Mouse (Mus musculus) forebrain, embryonic 16.5 days (tissue): ENCODE measurements at regions not wholly inside any gene's neighbourhood (a gene's known extent, or its start where the extent isn't known, plus 50 kb on each side); places are given as distances from the start of the nearest gene placed in this dataset.

ENCODE experiments used
- ATAC-seq: fragments of 200-750 bp; cut with Nextera tagmentation; 2 replicates; pipeline ENCODE4 v1.8.0; 2017; ENCODE audit warnings: mild to moderate bottlenecking, moderate library complexity
- H3K27ac ChIP-seq: fragments of 300-500 bp; sonication (generic); 2 replicates; pipeline ENCODE4 v1.5.1; 2014; ENCODE audit warnings: low read length, control low read depth
- H3K27me3 ChIP-seq: fragments of 300-500 bp; sonication (generic); replicated peaks from 2 replicates; pipeline ENCODE4 v1.6.1; 2014; ENCODE audit warnings: low read length; ENCODE audit not compliant: control insufficient read depth, insufficient read depth
- H3K36me3 ChIP-seq: fragments of 300-500 bp; sonication (generic); 2 replicates; pipeline ENCODE4 v1.6.1; 2014; ENCODE audit not compliant: control insufficient read depth, insufficient read depth
- H3K4me1 ChIP-seq: fragments of 300-500 bp; sonication (generic); replicated peaks from 2 replicates; pipeline ENCODE4 v1.6.1; 2014; ENCODE audit warnings: low read length; ENCODE audit not compliant: control insufficient read depth, insufficient read depth
- H3K4me2 ChIP-seq: fragments of 300-500 bp; sonication (generic); 2 replicates; pipeline ENCODE4 v1.6.1; 2014; ENCODE audit warnings: mild to moderate bottlenecking, low read length, control low read depth
- H3K4me3 ChIP-seq: fragments of 300-500 bp; sonication (generic); replicated peaks from 2 replicates; pipeline ENCODE4 v1.5.1; 2014; ENCODE audit warnings: mild to moderate bottlenecking, low read length, control low read depth
- H3K9ac ChIP-seq: fragments of 300-500 bp; sonication (generic); replicated peaks from 2 replicates; pipeline ENCODE4 v1.6.1; 2014; ENCODE audit warnings: low read depth, low read length, control low read depth
- H3K9me3 ChIP-seq: fragments of 300-500 bp; sonication (generic); 2 replicates; pipeline ENCODE4 v1.6.1; 2016; ENCODE audit warnings: low read length; ENCODE audit not compliant: control insufficient read depth
- WGBS: fragments of 180-500 bp; shearing (Covaris S2); extraction: QIAGEN DNeasy Blood & Tissue Kit; methylation state at CpG from one replicate; pipeline ENCODE4 v1.1.7; 2014; 5-methylcytosine and 5-hydroxymethylcytosine counted together

DNA sequence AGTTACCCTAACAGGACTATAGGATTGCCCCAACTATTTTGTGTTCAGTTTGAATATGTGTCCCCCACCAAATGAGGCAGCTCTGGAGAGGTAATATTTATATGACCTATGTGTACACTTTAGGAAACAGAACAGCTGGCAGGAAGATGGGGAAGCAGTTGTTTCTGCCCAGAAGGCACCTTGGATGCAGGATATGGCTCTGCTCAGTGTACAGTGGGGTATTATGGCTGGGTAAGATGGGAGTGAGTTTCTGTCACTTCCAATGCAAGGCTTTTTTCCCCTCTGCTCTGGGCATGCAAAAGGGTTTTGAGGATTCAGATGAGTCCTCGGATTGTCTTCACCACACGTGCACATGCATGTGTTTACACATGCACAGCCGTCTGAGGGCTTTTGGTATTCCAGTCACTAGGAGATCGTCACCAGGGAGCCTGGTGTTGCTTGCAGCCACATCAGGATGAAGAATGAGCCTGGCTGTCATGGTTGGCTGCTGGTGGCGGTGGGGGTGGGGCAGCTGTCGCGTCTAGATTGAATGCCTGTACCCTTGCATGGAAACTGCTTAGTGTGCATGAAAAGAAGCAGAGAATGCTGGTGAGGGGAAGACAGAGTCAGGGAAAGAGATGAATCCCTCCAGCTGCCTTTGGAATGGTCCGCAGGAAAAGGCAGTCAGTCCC, 183.3 kb upstream of the Glra1 start:
- Histone ChIP-seq H3K9me3 (no peaks in the 10 kb centered on the region), H3K36me3 (no peaks in the 10 kb centered on the region), H3K4me2 (no peak overlapping the region), H3K9ac (no peak overlapping the region), H3K4me1 (peaks cover 4% of the 10 kb centered on the region; the same call in 1 of the 2 replicates), H3K27ac (no peak overlapping the region), H3K27me3 (no peaks in the 10 kb centered on the region), H3K4me3 (no peak overlapping the region)
- ATAC-seq = peak; percentile 81
- WGBS = 22% methylated on average over 8 of the region's 8 CpGs

DNA sequence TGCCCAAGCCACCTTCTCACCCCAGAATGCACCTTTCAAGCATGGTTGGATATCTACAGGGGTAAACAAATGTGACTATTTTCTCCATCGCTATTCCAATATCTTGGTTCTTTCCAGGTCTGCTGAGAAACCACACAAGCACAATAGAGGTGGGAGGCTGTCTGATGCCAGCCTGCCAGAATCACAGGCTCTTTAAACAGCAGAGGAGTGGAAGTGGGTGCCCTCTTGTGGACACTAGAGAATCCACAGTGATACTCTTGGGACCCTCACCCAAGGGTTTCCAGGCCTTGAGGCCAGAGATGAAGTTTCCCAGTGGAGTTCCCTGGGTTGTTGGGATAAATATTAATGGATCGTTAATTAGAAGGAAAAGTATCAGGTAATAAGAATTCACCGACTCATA, 181.6 kb upstream of the Glra1 start:
- H3K9me3 ChIP-seq = no peaks in the 10 kb centered on the region
- H3K36me3 ChIP-seq = no peaks in the 10 kb centered on the region
- no peak for ATAC-seq
- H3K27ac ChIP-seq = no peak overlapping the region
- H3K4me3 ChIP-seq = no peak overlapping the region
- no peak overlapping the region for H3K9ac ChIP-seq
- 83% methylated on average over 3 of the region's 3 CpGs for WGBS
- H3K4me2 ChIP-seq = no peak overlapping the region
- H3K4me1 ChIP-seq = peaks cover 4% of the 10 kb centered on the region; the same call in 1 of the 2 replicates
- no peaks in the 10 kb centered on the region for H3K27me3 ChIP-seq

- Histone ChIP-seq H3K9ac (no peak overlapping the region), H3K27me3 (no peaks in the 10 kb centered on the region), H3K27ac (no peak overlapping the region), H3K4me1 (no peaks in the 10 kb centered on the region), H3K4me2 (no peak overlapping the region), H3K9me3 (no peaks in the 10 kb centered on the region), H3K36me3 (no peaks in the 10 kb centered on the region), H3K4me3 (no peak overlapping the region)
- WGBS = 72% methylated on average over 3 of the region's 3 CpGs
- ATAC-seq = no peak
These were observed 173.0 kb upstream of the Glra1 start for GRCm38 (mm10) chr11:55781044-55781443.

DNA sequence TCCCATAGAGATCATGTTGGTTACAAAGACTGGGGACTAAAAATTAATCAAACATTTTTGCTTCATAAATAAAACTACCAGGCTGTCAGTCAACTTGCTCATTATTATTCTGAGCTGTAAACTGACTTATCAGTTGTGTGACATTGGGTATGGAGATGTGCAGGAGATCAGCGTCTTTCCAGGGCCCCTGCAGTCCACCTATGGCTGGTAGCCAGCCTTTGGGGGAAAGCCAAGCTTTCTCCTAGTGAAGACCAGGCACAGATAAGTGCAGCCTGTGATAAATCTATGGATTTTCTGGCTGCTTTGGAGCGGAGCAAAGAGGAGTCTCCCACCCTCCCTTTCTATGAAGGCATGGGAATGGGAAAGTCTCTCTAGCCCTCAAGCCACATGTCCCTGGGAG, 172.0 kb upstream of the Glra1 start:
- H3K4me2 ChIP-seq = no peak overlapping the region
- no peaks in the 10 kb centered on the region for H3K9me3 ChIP-seq
- ATAC-seq = no peak
- H3K27ac ChIP-seq = no peak overlapping the region
- no peak overlapping the region for H3K4me3 ChIP-seq
- H3K4me1 ChIP-seq = no peaks in the 10 kb centered on the region
- WGBS = 82% methylated on average over 2 of the region's 2 CpGs
- H3K27me3 ChIP-seq = no peaks in the 10 kb centered on the region
- no peak overlapping the region for H3K9ac ChIP-seq
- no peaks in the 10 kb centered on the region for H3K36me3 ChIP-seq

- Histone ChIP-seq H3K4me3 (no peak overlapping the region), H3K36me3 (no peaks in the 10 kb centered on the region), H3K9me3 (no peaks in the 10 kb centered on the region), H3K9ac (no peak overlapping the region), H3K27ac (no peak overlapping the region), H3K27me3 (no peaks in the 10 kb centered on the region), H3K4me2 (no peak overlapping the region), H3K4me1 (no peaks in the 10 kb centered on the region)
- WGBS = 69% methylated on average over 1 of the region's 1 CpGs
- no peak for ATAC-seq
These were observed 165.3 kb upstream of the Glra1 start for GRCm38 (mm10) chr11:55773283-55773682.

- Histone ChIP-seq H3K4me3 (no peak overlapping the region), H3K27me3 (no peaks in the 10 kb centered on the region), H3K9me3 (no peaks in the 10 kb centered on the region), H3K4me1 (no peaks in the 10 kb centered on the region), H3K36me3 (no peaks in the 10 kb centered on the region), H3K9ac (no peak overlapping the region), H3K4me2 (no peak overlapping the region), H3K27ac (no peak overlapping the region)
- WGBS = 83% methylated on average over 5 of the region's 5 CpGs
- no peak for ATAC-seq
These were observed 164.5 kb upstream of the Glra1 start for GRCm38 (mm10) chr11:55772538-55772937.

- Histone ChIP-seq H3K4me2 (no peak overlapping the region), H3K27me3 (no peaks in the 10 kb centered on the region), H3K4me3 (no peak overlapping the region), H3K27ac (no peak overlapping the region), H3K36me3 (no peaks in the 10 kb centered on the region), H3K9me3 (no peaks in the 10 kb centered on the region), H3K9ac (no peak overlapping the region), H3K4me1 (no peaks in the 10 kb centered on the region)
- WGBS = 84% methylated on average over 13 of the region's 13 CpGs
- no peak for ATAC-seq
These were observed 164.1 kb upstream of the Glra1 start for GRCm38 (mm10) chr11:55772107-55772506.

GRCm38 (mm10) chr11:55764846-55765245, 156.8 kb upstream of the Glra1 start:
- Histone ChIP-seq H3K27ac (no peak overlapping the region), H3K36me3 (no peaks in the 10 kb centered on the region), H3K9me3 (no peaks in the 10 kb centered on the region), H3K27me3 (no peaks in the 10 kb centered on the region), H3K4me1 (no peaks in the 10 kb centered on the region), H3K9ac (no peak overlapping the region), H3K4me3 (no peak overlapping the region), H3K4me2 (no peak overlapping the region)
- no peak for ATAC-seq
- 90% methylated on average over 1 of the region's 1 CpGs for WGBS
